Mouse (Mus musculus): ENCODE data around the gene Fas. TPM values are rescaled to one million over a fixed set of nuclear protein-coding genes. Genes with fewer than 3 reads are reported as not detected.
A peak's percentile ranks its signal among the peaks of the same experiment; 100 is the strongest.

The Fas gene
- polyA plus RNA-seq, 1 experiment: 2.8 TPM

DNA sequence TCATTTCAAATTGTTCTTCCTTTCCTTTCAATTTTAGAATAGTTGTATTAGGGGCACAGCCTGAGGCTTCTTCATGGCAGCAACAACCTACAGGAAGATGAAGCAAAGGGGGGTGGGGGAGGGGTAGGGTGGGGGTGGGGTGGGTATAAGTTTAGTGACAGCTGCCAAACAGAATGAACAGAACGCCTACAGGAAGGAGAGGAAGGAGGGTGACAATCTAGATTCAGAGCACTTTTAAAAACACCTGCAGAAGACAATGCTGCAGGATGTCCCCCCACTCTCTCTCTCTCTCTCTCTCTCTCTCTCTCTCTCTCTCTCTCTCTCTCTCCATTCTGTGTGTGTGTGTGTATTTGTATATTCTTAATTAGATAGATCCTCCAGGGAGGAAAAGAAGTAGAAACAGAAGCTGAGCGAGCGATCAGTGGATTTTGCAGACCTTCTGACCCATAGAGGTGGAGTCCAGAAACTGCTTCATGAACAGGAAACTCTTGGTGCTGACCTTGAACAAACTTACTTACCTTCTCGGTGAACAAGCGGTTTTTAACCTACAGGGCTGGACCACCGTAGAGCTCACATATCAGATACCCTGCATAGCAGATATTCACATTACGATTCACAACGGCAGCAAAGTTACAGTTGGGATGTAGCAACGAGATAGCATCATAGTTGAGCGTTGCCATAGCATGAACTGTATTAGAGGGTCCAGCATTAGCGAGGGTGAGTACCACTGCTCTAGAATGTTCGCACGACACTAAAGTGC is 2.6 kb upstream of the Fas start:
- TF ChIP-seq EP300 (IDR thresholded peaks at IDR 0.05; ENCODE audit: insufficient read depth, low read depth, low read length) (no peak), POLR2A (IDR thresholded peaks at IDR 0.05; ENCODE audit: insufficient read depth, low read length) (no peak), CTCF (IDR thresholded peaks at IDR 0.05; ENCODE audit: low read depth, low read length) (no peak)
- no peak overlapping the region for H3K9ac ChIP-seq (ENCODE audit: low read depth, poor library complexity, severe bottlenecking)
- H3K27ac ChIP-seq (ENCODE audit: insufficient read depth, low read length): no peak overlapping the region
- H3K36me3 ChIP-seq (ENCODE audit: control insufficient read depth, insufficient read depth, low read length, poor library complexity, severe bottlenecking): no peaks in the 10 kb centered on the region
- H3K4me3 ChIP-seq (ENCODE audit: low read depth, low read length): no peak overlapping the region
- 0 out of 2 replicates have a peak, but pooled peaks cover 1% of the 10 kb centered on the region for H3K27me3 ChIP-seq (ENCODE audit: control insufficient read depth, insufficient read depth, low read length, poor library complexity, severe bottlenecking)
- no peaks in the 10 kb centered on the region for H3K9me3 ChIP-seq (replicated peaks; ENCODE audit: control insufficient read depth, insufficient read depth, low read length, poor library complexity, severe bottlenecking)
- H3K4me1 ChIP-seq (ENCODE audit: control insufficient read depth, insufficient read depth, low read length): no peaks in the 10 kb centered on the region

DNA sequence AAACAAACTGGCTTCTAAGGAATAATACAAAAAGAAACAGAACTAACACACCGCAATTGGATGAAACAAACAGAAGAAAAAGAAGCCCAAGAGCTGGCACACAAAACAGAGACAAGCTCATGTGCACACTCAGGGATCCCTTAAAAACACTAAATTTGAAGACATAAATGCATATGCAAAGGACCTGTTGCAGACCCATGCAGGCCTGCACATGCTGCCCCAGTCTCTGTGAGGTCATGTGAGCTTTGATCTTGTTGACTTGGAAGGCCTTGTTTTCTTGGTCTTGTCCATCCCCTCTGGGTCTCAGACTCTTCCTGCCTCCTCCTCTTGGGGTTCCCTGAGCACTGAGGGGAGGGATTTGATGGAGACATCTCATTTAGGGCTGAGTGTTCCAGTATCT is 1.8 kb upstream of the Fas start:
- Histone ChIP-seq H3K4me1 (ENCODE audit: control insufficient read depth, insufficient read depth, low read length) (no peaks in the 10 kb centered on the region), H3K36me3 (ENCODE audit: control insufficient read depth, insufficient read depth, low read length, poor library complexity, severe bottlenecking) (no peaks in the 10 kb centered on the region), H3K9ac (ENCODE audit: low read depth, poor library complexity, severe bottlenecking) (no peak overlapping the region), H3K9me3 (replicated peaks; ENCODE audit: control insufficient read depth, insufficient read depth, low read length, poor library complexity, severe bottlenecking) (no peaks in the 10 kb centered on the region), H3K27ac (ENCODE audit: insufficient read depth, low read length) (no peak overlapping the region), H3K27me3 (ENCODE audit: control insufficient read depth, insufficient read depth, low read length, poor library complexity, severe bottlenecking) (0 out of 2 replicates have a peak, but pooled peaks cover 1% of the 10 kb centered on the region), H3K4me3 (ENCODE audit: low read depth, low read length) (no peak overlapping the region)
- TF ChIP-seq POLR2A (IDR thresholded peaks at IDR 0.05; ENCODE audit: insufficient read depth, low read length): no peak
- TF ChIP-seq EP300 (IDR thresholded peaks at IDR 0.05; ENCODE audit: insufficient read depth, low read depth, low read length): no peak
- no peak for TF ChIP-seq CTCF (IDR thresholded peaks at IDR 0.05; ENCODE audit: low read depth, low read length)

DNA sequence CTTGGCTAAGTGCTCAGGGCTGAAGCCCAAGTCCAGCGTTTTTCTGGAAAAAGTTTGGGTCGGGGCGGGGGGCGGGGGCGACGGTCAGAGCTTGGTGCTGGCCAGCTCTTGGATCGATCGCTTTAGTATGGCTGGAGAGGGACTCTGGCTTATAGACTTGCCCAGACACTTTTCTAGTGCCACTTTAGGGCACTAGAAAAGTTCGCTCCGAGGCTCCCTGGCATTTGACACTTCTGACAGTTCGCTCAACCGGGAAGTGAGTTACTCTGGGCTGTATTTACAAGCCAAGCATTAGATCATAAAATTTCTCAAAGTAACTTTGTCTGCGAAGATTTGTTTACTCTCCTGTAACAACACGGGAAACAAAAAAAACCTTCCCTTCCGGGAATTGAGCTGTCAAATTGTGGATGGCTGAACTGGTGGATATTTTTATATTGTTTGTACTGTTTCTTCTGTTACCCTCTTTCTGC is 441 bp downstream of the Fas start:
- TF ChIP-seq EP300 (IDR thresholded peaks at IDR 0.05; ENCODE audit: insufficient read depth, low read depth, low read length): no peak
- peak overlapping the region; percentile 41; the same call in 1 of the 2 replicates for H3K9ac ChIP-seq (ENCODE audit: low read depth, poor library complexity, severe bottlenecking)

DNA sequence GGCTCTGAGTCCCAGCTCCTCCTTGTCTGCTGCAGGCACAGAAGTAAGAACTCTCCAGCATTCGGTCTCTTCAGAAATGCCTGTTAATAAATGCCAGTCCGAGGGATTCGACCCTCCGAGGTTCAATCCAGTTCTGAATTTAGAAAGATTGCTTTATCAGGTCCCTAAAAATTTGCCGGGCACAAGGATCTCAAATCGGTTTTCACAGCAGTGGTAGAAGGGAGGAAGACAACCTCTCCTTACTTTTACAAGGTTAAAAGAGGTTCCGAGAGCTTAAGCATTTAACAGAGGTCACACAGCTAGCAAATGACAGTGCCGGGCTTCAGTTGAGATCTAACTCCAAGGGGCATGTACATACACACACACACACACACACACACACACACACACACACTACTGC is 913 bp downstream of the Fas start:
- no peaks in the 10 kb centered on the region for H3K4me1 ChIP-seq (ENCODE audit: control insufficient read depth, insufficient read depth, low read length)
- TF ChIP-seq POLR2A (IDR thresholded peaks at IDR 0.05; ENCODE audit: insufficient read depth, low read length) (no peak), CTCF (IDR thresholded peaks at IDR 0.05; ENCODE audit: low read depth, low read length) (no peak), EP300 (IDR thresholded peaks at IDR 0.05; ENCODE audit: insufficient read depth, low read depth, low read length) (no peak)
- 0 out of 2 replicates have a peak, but pooled peaks cover 1% of the 10 kb centered on the region for H3K27me3 ChIP-seq (ENCODE audit: control insufficient read depth, insufficient read depth, low read length, poor library complexity, severe bottlenecking)
- no peaks in the 10 kb centered on the region for H3K9me3 ChIP-seq (replicated peaks; ENCODE audit: control insufficient read depth, insufficient read depth, low read length, poor library complexity, severe bottlenecking)
- 0 out of 2 replicates have a peak overlapping the region, but pooled peaks have one; percentile 41 for H3K9ac ChIP-seq (ENCODE audit: low read depth, poor library complexity, severe bottlenecking)
- no peak overlapping the region for H3K27ac ChIP-seq (ENCODE audit: insufficient read depth, low read length)
- no peaks in the 10 kb centered on the region for H3K36me3 ChIP-seq (ENCODE audit: control insufficient read depth, insufficient read depth, low read length, poor library complexity, severe bottlenecking)
- no peak overlapping the region for H3K4me3 ChIP-seq (ENCODE audit: low read depth, low read length)

More for the DNA sequence above, 441 bp downstream of the Fas start:
- Histone ChIP-seq H3K4me3 (ENCODE audit: low read depth, low read length) (peak overlapping the region; percentile 26), H3K36me3 (ENCODE audit: control insufficient read depth, insufficient read depth, low read length, poor library complexity, severe bottlenecking) (no peaks in the 10 kb centered on the region), H3K4me1 (ENCODE audit: control insufficient read depth, insufficient read depth, low read length) (no peaks in the 10 kb centered on the region), H3K27ac (ENCODE audit: insufficient read depth, low read length) (no peak overlapping the region), H3K27me3 (ENCODE audit: control insufficient read depth, insufficient read depth, low read length, poor library complexity, severe bottlenecking) (0 out of 2 replicates have a peak, but pooled peaks cover 1% of the 10 kb centered on the region), H3K9me3 (replicated peaks; ENCODE audit: control insufficient read depth, insufficient read depth, low read length, poor library complexity, severe bottlenecking) (no peaks in the 10 kb centered on the region)

DNA sequence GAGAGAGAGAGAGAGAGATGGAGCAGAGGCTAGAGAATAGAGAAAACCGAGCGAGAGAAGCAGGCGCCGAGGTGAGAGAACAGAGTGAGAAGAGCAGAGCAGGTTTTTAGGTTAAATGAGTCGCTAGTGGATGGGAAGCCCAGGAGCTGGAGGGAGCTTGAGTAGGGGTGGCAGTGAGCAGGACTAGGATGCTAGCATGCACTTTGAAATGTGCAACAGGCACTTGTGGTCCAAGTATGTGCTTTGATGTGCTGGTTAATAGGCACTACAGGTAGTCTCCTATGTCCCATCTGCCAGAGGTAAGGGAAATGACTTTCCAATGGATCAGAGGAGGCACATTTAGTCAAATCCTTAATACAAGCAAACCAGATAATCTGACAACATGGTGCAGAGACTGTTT is 1.5 kb downstream of the Fas start:
- TF ChIP-seq EP300 (IDR thresholded peaks at IDR 0.05; ENCODE audit: insufficient read depth, low read depth, low read length): no peak
- no peak for TF ChIP-seq POLR2A (IDR thresholded peaks at IDR 0.05; ENCODE audit: insufficient read depth, low read length)
- TF ChIP-seq CTCF (IDR thresholded peaks at IDR 0.05; ENCODE audit: low read depth, low read length): no peak
- H3K27me3 ChIP-seq (ENCODE audit: control insufficient read depth, insufficient read depth, low read length, poor library complexity, severe bottlenecking): 0 out of 2 replicates have a peak, but pooled peaks cover 1% of the 10 kb centered on the region
- no peak overlapping the region for H3K27ac ChIP-seq (ENCODE audit: insufficient read depth, low read length)

DNA sequence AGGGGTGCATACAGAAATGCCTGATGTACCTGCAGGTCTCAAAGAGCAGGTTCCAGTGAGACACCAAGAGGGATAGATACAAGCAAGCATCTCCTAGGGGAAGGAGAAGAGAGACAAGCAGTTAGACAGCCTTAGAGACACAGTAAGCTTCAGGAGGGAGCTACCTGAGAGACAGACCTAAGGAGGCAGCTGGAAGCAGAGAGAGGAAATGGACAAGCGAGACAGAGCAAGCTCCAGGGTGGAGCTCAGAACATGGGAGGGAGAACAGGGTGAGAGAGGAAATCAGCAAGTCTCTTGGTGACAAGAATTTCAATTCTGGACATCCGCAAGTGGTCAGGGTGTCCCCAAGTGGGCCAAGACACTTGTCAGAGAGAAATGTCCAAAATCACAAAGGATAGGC is 2.2 kb downstream of the Fas start:
- no peaks in the 10 kb centered on the region for H3K36me3 ChIP-seq (ENCODE audit: control insufficient read depth, insufficient read depth, low read length, poor library complexity, severe bottlenecking)
- H3K27me3 ChIP-seq (ENCODE audit: control insufficient read depth, insufficient read depth, low read length, poor library complexity, severe bottlenecking): 0 out of 2 replicates have a peak, but pooled peaks cover 1% of the 10 kb centered on the region
- H3K4me1 ChIP-seq (ENCODE audit: control insufficient read depth, insufficient read depth, low read length): no peaks in the 10 kb centered on the region
- H3K27ac ChIP-seq (ENCODE audit: insufficient read depth, low read length): no peak overlapping the region
- TF ChIP-seq POLR2A (IDR thresholded peaks at IDR 0.05; ENCODE audit: insufficient read depth, low read length) (no peak), EP300 (IDR thresholded peaks at IDR 0.05; ENCODE audit: insufficient read depth, low read depth, low read length) (no peak), CTCF (IDR thresholded peaks at IDR 0.05; ENCODE audit: low read depth, low read length) (no peak)
- H3K4me3 ChIP-seq (ENCODE audit: low read depth, low read length): no peak overlapping the region
- H3K9ac ChIP-seq (ENCODE audit: low read depth, poor library complexity, severe bottlenecking): no peak overlapping the region
- H3K9me3 ChIP-seq (replicated peaks; ENCODE audit: control insufficient read depth, insufficient read depth, low read length, poor library complexity, severe bottlenecking): no peaks in the 10 kb centered on the region

More for the DNA sequence above, 1.5 kb downstream of the Fas start:
- H3K9ac ChIP-seq (ENCODE audit: low read depth, poor library complexity, severe bottlenecking): no peak overlapping the region
- H3K4me3 ChIP-seq (ENCODE audit: low read depth, low read length): no peak overlapping the region
- H3K4me1 ChIP-seq (ENCODE audit: control insufficient read depth, insufficient read depth, low read length): no peaks in the 10 kb centered on the region
- H3K9me3 ChIP-seq (replicated peaks; ENCODE audit: control insufficient read depth, insufficient read depth, low read length, poor library complexity, severe bottlenecking): no peaks in the 10 kb centered on the region
- no peaks in the 10 kb centered on the region for H3K36me3 ChIP-seq (ENCODE audit: control insufficient read depth, insufficient read depth, low read length, poor library complexity, severe bottlenecking)
